ENCODE assay signal across 25 mouse cellular contexts in the genomic region with DNA sequence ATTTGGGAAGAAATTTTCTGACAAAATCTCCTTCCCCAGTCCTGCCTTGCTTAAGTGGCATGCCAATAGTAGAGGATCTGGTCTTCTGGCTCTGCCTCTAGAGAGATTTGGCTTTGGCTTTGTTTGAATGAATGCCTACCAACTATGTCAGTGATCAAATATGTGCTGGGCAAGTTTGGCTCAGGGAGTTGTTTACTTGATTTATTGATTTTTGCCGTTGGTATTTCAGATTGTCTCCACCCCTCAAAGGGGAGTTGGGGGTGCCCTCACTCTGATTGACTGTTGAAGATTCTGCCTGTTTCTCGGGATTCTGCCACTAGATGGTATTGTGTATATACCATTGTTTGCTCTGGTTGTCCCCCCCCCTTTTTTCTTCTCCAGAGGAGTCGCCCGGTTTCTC. TPM values are rescaled to one million over a fixed set of nuclear protein-coding genes. Genes with fewer than 3 reads are reported as not detected.
"Had no signal": no experiment of that assay in that cellular context is flagged by ENCODE, and none has a peak within 500 bp of the region (broad histone marks: within the 10 kb centered on the region; RNA-seq: fewer than 3 reads in every experiment).

No protein-coding gene starts in this region.

- H3K9me3 ChIP-seq: midbrain, embryonic 10.5 days; midbrain, embryonic 12.5 days; midbrain, embryonic 15.5 days; neural tube, embryonic 12.5 days had no signal

- H3K4me3 ChIP-seq: midbrain, embryonic 10.5 days; midbrain, embryonic 12.5 days; midbrain, embryonic 15.5 days; neural tube, embryonic 12.5 days had no signal

- DNase-seq: lung, adult 18-20 months; lung, embryonic 14.5 days; lung, postnatal 10 days; lung, postnatal 4 days; right cerebral cortex, postnatal 25 days; right cerebral cortex, postnatal 4 days; spleen, adult 18-20 months; thymus, adult 18-20 months; thymus, postnatal 14 days; thymus, postnatal 36 days had no signal

- H3K9ac ChIP-seq: lung, embryonic 14.5 days; midbrain, embryonic 12.5 days; midbrain, embryonic 15.5 days; neural tube, embryonic 12.5 days had no signal

- H3K27ac ChIP-seq: midbrain, embryonic 10.5 days; midbrain, embryonic 12.5 days; midbrain, embryonic 15.5 days; neural tube, embryonic 12.5 days had no signal

- H3K4me2 ChIP-seq: lung, embryonic 14.5 days; midbrain, embryonic 12.5 days; midbrain, embryonic 15.5 days; neural tube, embryonic 12.5 days had no signal

- H3K27me3 ChIP-seq: midbrain, embryonic 12.5 days; midbrain, embryonic 15.5 days; neural tube, embryonic 12.5 days had no signal

- H3K4me1 ChIP-seq: midbrain, embryonic 10.5 days; midbrain, embryonic 12.5 days; midbrain, embryonic 15.5 days; neural tube, embryonic 12.5 days had no signal

- ATAC-seq: midbrain, embryonic 15.5 days had no signal

- H3K36me3 ChIP-seq: midbrain, embryonic 10.5 days; midbrain, embryonic 12.5 days; midbrain, embryonic 15.5 days; neural tube, embryonic 12.5 days had no signal

RNA-seq across cellular contexts. Expression of a gene that starts 22.8 kb away (rescaled TPM):
- total RNA-seq: megakaryocyte, adult 5-6 weeks; megakaryocyte-erythroid progenitor cell, adult 5-6 weeks; midbrain, postnatal 0 days; monocyte, adult 5-6 weeks; neutrophil, adult 5-6 weeks had no signal
- polyA plus RNA-seq: lung, embryonic 14.5 days; lung, embryonic 16.5 days; midbrain, embryonic 10.5 days; midbrain, embryonic 12.5 days; midbrain, embryonic 15.5 days; midbrain, postnatal 0 days; neural tube, embryonic 12.5 days; neural tube, embryonic 14.5 days; small intestine, adult 2 months; stomach, embryonic 14.5 days; stomach, embryonic 16.5 days; thymus, postnatal 0 days had no signal

RNA-seq across cellular contexts. Expression of a gene that starts 35.8 kb away (rescaled TPM):
- total RNA-seq: megakaryocyte, adult 5-6 weeks; megakaryocyte-erythroid progenitor cell, adult 5-6 weeks; monocyte, adult 5-6 weeks; neutrophil, adult 5-6 weeks had no signal
- polyA plus RNA-seq: small intestine, adult 2 months; thymus, postnatal 0 days had no signal
